Mouse (Mus musculus) ZHBTc4 (cell line): ENCODE measurements around the gene Fam107a.

Source experiments
- DNase-seq: peaks from one replicate; pipeline ENCODE4 v3.0.0-alpha.2; 2011; ENCODE audit warnings: low read depth, low spot score

The Fam107a gene

DNA sequence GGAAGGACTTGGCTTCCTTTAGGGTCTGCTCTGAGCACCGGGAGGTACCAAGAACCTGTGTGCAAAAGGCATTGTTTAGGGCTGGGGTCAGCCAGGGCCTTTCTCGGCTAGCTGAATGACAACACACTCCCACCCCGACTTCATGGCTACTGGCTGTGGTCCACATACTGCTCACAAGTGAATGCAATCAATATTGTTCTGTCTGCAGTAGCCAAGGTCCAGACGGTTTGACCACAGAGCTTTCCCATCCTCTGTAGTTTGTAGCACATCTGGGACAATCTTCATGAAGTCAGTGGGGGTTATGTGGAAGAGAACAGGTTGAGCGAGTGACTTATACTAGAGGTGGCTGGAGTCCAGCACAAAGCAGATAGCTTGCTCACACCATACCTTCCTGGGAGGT, 60.9 kb downstream of the Fam107a start:
- DNase-seq, result no peak

DNA sequence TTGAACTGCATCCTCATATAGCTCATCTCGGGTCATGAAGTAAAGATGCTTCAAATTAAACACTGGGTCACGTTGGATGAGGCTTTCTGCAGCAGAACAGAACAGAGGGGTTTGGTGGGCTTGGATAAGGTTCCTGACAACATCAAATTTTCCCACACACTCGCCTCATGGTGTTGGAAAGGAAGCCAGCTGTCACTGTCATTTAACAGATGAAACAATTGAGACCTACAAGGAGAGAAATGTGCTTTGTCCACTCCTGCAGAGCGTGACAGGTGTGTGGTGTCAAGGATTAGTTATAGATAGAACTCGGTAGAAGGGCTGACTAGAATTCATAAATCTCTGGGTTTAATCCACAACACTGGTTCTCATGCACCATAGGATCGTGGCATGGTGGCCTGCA, 61.8 kb downstream of the Fam107a start:
- no peak for DNase-seq

GRCm38 (mm10) chr14:8255076-8255729, 62.6 kb downstream of the Fam107a start:
- DNase-seq, result peak; percentile 27

DNA sequence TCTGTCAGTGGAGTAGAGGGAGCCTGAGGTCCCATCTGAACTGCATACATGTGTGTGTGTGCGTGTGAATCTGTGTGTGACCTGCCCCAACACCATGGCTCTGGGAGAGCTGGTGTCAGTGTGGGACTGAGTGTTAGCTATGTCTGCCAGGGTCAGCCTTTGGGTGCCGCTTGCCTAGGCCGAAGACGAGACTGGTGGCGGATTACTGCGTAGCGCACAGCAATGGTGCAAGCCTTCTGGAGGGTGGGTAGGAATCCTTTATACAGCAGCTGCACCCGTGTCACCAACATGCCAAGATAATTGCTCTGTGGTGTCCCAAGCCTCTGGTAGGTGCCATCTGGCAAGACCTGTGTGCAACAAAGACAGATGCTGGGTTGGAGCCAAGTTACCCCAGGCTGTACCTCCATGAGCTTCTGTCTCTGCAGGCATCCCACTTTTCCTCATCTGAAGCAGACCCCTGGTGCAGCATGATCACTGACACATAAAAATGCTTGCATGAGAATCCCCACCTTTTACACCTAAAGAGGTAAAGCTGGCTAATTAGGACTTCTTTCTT, 66.4 kb downstream of the Fam107a start:
- no peak for DNase-seq

DNA sequence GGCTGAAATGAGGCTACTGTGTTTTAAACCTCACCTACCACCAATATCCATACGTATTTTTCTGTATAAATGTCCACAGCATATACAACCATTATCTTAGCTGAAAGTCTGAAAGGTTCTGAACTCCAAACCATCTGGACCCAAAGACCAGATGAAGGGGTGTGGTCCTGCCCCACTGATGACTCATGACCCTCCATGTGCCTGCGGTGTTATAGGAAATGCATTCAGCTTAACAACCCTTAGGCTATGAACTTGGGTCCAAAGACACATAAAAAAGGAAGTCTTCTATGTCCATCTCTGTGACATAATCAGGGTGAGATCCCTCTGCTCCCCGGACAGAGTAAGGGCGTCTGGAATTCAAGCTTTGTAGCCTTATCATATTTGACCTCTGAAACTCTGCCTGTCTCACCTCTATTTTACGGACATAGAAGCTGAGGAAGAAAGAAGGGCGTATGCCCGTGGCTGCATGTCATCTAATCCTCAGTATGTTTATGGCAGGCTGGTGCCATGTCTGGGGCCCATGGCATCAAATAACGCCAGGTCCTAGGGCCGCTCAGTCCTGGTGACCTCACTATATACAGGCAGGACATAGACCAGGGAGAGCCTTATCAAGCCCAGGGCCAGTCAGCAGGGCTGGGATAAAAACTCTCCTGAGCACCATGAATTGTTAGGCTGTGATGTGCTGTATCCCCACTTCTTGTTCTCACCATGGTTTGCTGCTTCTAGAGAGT, 67.5 kb downstream of the Fam107a start:
- DNase-seq, result no peak

GRCm38 (mm10) chr14:8249206-8249605, 68.6 kb downstream of the Fam107a start:
- DNase-seq, result no peak

- DNase-seq, result no peak
These were observed 70.9 kb downstream of the Fam107a start for GRCm38 (mm10) chr14:8246878-8247277.
